Mouse (Mus musculus) neutrophil, adult 5-6 weeks (primary cell): Measurements from ENCODE around the gene Unc13b. TPM values are rescaled to one million over a fixed set of nuclear protein-coding genes. Genes with fewer than 3 reads are reported as not detected.

Source experiments
- ATAC-seq: fragments of 151-379, 151-347 bp; 2 replicates; pipeline ENCODE4 v1.8.0; 2017; ENCODE audit warnings: mild to moderate bottlenecking, moderate TSS enrichment; ENCODE audit not compliant: insufficient number of reproducible peaks, poor library complexity, low FRiP score, severe bottlenecking; ENCODE audit errors: extremely low read depth
- total RNA-seq: library from RNA; stranded (forward); fragments of 200-1000 nt; gene quantifications from 2 replicates; pipeline ENCODE4 v1.2.3, GENCODE M21; 2017

Gene Unc13b
- total RNA-seq = 0.74 and 0.93 TPM in 2 replicates

DNA sequence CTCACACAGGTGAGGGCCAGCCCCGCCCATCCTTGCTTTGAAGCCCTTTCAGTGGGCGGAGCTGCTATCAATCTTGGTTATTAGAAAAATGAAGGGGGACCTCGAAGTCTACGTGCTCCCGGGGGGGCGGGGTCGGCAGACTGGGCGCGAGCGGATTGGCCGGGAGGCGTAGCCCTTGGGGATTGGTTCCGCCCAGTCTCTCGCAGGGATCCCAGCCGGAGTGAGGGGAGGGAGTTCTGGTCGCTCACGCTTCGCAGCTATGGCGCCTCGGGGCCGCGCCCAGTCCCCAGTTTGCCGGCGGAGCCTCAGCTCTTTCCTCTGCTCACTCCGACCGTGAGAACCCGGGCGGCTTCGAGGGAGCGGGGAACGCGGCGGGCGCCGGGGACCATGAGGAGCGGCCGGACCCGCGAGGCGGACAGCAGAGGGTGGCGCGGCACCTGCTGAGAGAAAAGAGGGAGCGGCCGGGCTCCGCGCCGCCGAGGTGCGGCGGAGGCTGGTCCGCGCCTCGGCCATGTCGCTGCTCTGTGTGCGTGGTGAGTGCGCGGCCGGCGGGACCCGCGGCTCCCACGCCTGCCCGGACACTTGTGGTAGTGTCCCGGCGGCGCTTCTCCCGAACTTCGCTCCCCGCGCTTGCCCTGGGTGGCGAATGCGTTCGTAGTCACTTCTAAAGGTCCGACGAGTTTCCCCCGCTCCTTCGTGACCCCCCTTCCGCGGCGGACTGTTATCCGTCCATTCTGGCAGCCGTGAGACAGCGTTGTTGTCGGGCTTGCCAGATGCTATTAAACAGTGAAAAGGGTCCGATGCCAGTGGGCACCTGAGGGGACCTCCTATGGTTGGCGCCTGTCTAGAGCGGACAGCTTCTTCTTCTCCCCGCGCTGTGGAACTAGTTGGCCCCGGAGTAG lies at the start of gene Unc13b:
Gene Unc13b, plus strand, starts transcription at position 201 of the 902 bp plus-strand sequence.
- ATAC-seq = peak; percentile 69

DNA sequence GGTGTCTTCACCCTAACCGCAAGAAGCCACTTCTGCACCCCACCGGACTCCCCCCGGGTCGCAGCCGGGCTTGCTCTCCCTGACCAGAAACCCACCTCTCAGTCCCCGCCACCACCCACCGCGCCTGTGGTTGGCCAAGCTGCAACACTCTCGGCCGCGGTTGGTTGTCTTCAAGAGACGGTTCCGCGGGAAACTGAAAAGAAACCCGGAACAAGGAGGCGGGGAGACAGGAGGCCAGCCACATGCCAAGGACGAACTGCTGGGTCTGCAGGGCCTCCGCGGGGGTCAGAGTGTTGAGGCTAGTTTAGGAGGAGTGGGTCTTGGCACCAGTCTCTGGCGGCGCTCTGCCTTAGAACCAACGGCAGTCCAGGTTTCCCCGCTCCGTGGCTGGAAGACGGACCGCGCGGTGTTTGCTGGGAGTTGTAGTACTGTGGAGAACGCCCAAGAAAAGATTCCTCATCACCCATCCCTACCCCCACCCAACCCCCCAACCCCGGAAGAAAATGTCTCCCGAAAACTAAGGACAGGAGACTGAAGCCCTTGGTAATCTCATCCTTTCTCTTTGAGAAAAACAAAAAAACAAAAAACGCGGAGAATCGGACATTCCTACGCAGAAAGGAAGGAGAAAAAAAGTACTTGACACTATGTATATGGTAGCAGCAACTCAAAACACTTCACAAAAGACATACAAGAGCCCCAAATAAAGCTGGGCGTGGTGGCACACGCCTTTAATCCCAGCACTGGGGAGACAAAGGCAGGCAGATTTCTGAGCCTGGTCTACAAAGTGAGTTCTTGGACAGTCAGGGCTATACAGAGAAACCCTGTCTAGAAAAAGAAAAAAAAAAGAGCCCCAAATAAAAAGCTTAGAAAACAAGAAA lies 48.4 kb upstream of the Unc13b start, which contains the start of gene Fancg:
Gene Fancg, minus strand, starts transcription at position 346 of the 878 bp plus-strand sequence.
- ATAC-seq = peak; percentile 63

GRCm38 (mm10) chr4:43012091-43012490 lies 46.7 kb upstream of the Unc13b start:
- ATAC-seq = no peak

- no peak for ATAC-seq
These were observed 40.6 kb upstream of the Unc13b start for GRCm38 (mm10) chr4:43018156-43018555.

DNA sequence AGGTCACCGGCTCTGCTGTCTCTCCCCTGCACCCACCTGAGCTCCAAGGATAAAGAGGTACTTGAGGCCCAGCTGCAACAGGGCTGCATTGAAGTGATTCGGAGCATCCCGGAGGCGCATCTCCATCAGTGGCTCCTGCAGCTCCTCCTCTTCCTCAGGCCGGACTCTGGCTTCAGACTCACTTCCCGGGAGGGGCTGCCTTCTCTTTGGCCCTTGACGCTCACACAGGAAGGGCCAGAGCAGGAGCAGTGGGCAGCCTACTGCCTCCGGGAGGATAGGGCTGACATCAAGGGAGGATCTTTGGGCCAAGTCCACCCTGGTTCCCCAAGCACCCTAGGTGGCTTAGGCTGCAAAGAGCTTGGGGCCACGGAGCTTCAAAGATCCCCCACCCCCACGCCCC lies 39.6 kb upstream of the Unc13b start:
- ATAC-seq = no peak

DNA sequence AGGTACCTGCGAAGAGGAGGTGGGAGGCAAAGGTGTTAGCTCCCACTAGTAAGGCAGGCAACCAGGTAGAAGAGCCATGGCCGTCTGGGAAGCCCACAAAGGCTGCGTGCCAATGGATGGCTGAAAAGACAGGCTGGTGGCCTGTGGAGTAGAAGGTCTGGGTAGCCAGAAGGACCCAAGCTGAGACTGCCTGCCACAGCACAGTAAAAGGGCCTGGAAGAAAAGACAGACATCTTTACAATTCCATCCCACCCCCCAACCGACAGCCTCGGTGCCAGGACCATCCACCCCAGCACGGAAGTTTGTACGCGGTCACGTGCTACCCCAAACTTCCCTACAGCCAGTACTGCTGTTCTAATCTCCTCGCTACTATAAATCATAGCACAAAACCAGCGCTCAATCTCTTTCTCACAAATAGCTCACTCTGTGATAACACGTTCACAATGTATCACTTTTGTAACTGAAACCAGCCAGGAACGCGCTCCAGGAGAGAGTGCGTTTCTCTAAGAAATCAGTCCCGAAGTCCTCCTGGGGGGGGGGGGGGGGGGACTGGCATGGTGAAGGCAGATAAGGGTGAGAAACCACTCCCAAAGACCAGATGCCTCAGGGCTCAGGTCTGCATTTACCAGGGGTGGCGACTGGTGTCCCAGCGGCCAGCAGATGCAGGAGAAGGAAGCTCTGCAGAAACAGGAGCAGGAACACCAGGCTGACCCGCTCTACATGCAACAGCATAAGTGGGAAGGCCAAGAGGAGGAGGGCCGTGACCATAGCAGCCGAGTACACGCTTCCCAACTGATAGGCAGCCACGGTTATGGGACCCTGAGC lies 38.9 kb upstream of the Unc13b start:
- ATAC-seq = no peak

- ATAC-seq = no peak
These were observed 37.9 kb upstream of the Unc13b start for GRCm38 (mm10) chr4:43020876-43021275.

- no peak for ATAC-seq
These were observed 37.4 kb upstream of the Unc13b start for GRCm38 (mm10) chr4:43021341-43021740.

DNA sequence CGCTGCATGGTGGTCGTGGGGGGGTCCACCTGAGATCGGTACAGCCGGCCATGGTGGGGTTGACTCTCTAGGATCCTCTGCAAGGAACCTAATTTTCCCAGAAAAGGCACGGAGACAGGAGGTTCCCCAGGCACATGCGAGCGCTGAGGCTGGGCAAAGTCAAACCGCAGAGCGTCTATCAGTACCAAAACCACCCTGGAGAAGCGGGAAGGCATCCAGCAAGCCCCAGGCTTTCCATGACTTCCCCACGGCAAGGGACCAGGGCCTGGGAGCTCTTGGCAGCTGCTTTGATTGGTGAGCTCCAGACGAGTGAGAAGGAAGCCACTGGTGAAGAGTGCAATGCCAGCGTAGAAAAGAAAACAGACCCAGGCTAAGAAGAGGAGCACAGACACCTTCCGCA lies 34.1 kb upstream of the Unc13b start:
- ATAC-seq = no peak

DNA sequence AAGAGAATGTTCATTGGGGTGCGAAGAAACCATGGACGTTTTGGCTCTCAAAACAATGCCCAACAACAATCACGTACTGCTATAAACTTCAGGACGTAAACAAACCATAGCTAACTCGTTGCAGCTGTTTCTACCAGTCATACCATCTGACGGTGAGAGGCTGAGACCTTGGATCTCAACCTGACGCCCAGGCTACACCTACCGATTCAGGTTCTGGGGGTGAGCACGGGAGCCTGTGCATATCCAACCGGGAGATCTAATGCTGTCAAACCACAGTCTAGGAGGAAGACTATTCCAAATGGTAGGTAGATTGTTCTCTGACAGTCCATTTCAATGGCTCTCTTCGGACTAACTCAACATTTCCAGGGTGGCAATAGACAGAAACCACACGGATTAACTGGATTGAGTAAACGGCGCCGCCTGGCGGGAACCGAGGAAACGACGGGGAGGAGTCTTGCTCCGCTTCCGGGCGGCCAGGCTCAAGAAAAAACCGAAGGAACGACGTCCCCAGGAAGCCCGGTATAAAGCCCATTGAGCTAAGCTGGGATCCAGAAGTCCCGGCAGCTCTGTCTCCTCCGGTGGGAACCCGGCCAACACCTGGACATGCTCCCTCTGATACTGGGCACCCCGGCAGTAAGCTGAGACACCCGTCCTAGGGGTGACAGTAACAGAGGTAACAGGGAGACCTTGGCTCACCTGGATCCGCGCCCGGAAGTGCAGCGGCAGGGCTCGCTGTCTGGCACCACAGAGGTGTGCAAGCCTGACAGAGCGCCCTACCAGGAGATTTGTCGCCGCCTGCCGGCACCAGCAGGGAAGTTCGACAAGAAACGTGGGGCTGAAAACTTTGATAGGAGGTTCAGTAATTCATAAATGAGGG lies 33.4 kb upstream of the Unc13b start, which contains the start of gene Pigo:
Gene Pigo, minus strand, starts transcription at position 736 of the 877 bp plus-strand sequence.
- ATAC-seq = peak; percentile 90

DNA sequence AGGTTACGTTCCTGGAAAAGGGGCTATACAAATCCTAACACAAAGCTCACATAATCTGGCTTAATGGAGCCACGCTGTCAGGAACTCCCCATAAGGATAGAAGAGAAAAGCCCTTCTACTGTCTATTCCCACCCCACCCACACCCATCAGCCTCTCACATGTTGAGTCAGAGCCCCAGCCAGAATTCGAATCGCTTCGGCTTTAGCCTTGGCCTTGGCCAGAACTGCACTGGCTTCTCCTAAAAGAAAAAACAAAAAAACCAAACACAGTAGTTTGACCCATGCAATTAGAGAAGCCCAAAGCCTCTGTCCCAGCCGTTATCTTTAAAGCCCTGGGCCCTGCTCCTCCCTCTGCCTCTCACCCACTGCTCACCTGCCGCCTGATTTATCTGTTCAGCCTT lies 29.6 kb upstream of the Unc13b start:
- no peak for ATAC-seq

- ATAC-seq = no peak
These were observed 29.0 kb upstream of the Unc13b start for GRCm38 (mm10) chr4:43029749-43030148.

- no peak for ATAC-seq
These were observed 28.4 kb upstream of the Unc13b start for GRCm38 (mm10) chr4:43030352-43030751.

GRCm38 (mm10) chr4:43030780-43031230 lies 27.9 kb upstream of the Unc13b start:
- ATAC-seq = no peak

DNA sequence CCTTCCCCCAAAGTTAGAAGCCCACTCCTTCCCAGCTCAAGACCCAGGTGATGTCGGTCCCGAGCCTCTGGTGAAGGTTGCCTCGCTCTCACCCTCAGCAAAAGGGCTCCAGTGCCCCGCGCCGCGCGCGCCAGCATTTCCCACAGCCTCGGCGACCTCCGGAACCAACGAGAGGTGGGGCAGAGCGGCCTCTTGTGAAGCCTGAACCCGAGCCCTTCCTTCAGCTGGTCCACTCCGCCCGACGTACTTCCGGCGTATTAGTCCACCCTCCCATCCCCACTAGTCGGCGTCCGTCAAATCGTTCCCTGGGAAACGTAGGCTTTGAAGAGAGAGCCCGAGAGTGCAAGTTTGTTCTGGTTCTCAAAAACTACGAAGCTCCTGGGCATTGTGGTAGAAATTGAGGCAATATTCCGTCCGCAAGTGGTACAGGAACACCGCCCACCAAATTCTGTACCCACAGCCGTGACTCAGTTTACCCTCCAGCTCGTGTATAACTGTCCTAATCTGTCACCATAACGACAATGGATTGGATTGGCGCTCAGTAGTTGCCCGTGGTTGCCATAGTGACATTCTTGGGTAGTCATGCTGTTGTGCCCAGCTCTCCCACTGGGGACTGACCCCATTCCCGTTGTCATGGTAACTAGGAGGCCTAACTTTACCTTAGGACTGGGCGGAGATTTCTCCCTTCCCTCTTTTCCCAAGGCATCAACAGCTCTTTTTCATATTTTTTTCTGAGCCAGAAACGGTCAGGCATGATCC lies 27.3 kb upstream of the Unc13b start, which contains the start of gene Stoml2:
Gene Stoml2, minus strand, starts transcription at position 474 of the 759 bp plus-strand sequence.
- peak; percentile 95 for ATAC-seq

- no peak for ATAC-seq
These were observed 26.3 kb upstream of the Unc13b start for GRCm38 (mm10) chr4:43032501-43032900.

DNA sequence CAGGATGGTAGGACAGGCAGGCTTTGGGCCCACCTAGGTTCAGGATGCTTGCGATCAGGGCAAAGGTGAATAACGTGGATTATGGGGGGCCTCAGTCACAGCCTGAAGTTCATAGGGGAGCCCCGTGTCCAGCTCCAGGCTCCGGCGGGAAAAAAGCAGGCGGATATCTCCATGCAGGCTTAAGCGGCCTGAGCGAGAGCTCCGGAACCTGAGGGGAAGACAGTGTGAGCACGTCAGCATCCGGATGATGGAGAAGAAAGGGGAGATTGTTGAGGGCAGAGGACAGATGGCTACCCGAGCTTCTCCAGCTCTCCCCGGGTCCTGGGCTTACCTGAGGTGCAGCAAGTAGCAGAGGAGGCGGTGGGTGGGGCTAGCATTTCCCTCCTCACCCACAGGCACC lies 25.3 kb upstream of the Unc13b start:
- no peak for ATAC-seq
